Mouse (Mus musculus) regulatory T cell (primary cell): ENCODE measurements around the gene Mobp.
"Not testable (repeated sequence)": the region's sequence is repeated elsewhere in the genome, so short reads cannot be mapped to it uniquely, and the experiment has no call there.

Experiments used
- in situ Hi-C: fragments of 300-600 bp; cut with MboI, MseI; formaldehyde crosslinking; loops from one replicate; pipeline ENCODE4 v1.15.1; 2025; ENCODE audit warnings: high pct_unique_total_duplicates

The Mobp gene

DNA sequence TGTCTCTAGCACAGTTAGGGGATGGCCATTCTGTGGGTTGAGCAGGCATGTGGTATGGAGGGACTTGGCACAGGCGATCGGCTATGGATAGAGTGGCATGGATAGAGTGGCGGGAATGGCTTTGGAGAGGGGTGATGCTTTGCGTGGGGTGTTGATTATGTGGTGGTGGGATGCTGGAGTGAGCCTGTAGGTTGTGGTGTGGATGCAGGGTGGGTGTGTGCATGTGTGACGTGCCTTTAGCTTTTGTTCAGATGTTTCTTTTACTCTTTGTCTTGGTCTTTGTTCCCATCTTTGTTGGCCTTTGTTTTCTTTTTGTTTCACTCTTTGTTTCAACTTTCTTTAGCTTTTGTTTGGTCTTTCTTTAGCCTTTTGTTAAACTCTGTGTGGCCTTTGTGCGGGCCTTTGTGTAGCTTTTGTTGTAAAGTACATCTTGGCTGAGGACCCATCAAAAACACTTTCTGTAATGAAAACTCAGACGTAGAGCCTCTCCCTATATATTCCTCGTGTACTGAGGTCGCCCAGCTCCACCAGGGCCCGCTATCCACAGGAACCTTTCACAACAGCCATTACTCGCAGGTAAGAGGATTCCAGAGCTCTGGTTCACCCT lies at the start of gene Mobp:
Gene Mobp (plus strand): TSS at position 486 of the 607 bp plus-strand sequence.
- in situ Hi-C loops, result loop anchor here (10.0 kb wide), 1 partner anchor 495 kb away; no protein-coding TSS in a partner anchor

DNA sequence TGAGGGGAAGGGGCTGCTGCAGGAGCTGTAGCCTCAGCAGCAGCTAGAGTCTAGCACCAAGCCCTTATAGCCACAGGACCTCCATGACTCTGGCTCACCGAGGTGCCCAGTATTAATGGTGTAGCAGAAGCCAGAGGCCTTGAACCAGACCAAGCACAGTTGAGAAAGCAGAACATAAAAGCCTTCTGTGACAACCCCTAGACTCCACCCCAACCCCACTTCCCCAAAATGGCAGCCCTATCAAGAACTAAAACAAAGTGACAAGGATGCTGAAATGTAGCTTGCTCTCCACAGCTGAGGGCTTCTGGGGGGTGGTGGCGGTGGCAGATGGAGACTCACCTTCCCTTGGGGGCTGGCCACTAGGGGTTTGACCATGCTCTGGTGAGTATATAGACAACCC lies 48.3 kb upstream of the Mobp start:
- in situ Hi-C loops, result no loop called here

DNA sequence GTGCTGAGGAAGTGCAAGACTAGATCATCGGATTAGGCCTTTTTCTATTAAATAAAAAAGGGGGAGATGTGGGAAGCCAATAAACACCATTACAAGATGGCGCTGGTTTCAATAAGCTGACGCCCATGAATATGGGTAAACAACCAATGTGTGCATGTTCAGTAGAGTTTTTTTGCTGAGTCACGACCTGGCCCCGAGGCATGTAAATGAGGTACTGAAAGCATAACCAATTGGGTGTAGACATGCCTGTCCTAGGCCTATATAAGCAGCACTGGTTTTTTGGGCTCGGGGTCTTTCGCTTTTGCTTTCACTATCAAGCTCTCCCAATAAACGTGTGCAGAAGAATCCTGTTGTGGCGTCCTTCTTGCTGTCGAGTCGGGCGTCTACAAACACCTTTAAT lies 40.6 kb upstream of the Mobp start:
- in situ Hi-C loops, result not testable (repeated sequence)

DNA sequence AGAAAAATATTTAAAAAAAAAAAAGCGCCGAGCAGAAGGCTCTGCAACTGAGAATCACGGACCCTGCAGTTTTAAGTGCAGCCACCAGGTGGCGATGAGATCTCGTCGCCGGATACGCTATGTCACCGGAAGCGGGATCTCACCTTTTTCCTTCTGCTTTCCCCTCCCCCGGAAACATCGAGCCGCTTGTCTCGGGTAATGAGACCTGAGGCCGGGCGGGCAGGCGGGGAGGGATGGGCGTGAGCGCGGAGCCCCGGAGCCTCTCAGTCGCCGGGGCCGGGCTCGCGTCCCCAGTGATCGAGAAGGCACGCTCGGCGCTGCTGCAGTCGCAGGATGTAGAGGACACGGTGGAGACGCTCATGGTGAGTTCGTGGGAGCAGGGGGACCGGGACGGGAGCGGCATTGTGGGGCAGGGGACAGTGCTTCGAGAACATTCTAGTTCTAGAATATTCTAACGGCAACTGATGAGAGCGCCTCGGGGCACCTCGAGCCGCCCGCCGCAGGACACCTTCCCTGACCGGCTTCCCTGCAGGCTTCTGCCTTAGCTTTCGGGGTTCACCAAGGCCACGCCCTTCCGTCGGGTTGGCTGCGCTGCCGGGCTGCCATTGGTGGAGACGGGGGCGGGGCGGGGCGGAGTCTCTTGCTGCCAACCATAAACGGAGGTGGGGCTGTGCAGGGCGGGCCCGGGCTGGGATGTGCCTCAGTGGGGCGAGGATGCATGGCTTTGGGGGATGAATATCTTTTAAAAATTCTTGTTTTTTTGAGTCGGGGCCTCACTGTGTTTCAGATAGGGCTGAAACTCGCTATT lies 39.1 kb upstream of the Mobp start, which contains the start of gene Slc25a38:
Gene Slc25a38 (plus strand): TSS at position 164 of the 808 bp plus-strand sequence.
- in situ Hi-C loops, result no loop called here

DNA sequence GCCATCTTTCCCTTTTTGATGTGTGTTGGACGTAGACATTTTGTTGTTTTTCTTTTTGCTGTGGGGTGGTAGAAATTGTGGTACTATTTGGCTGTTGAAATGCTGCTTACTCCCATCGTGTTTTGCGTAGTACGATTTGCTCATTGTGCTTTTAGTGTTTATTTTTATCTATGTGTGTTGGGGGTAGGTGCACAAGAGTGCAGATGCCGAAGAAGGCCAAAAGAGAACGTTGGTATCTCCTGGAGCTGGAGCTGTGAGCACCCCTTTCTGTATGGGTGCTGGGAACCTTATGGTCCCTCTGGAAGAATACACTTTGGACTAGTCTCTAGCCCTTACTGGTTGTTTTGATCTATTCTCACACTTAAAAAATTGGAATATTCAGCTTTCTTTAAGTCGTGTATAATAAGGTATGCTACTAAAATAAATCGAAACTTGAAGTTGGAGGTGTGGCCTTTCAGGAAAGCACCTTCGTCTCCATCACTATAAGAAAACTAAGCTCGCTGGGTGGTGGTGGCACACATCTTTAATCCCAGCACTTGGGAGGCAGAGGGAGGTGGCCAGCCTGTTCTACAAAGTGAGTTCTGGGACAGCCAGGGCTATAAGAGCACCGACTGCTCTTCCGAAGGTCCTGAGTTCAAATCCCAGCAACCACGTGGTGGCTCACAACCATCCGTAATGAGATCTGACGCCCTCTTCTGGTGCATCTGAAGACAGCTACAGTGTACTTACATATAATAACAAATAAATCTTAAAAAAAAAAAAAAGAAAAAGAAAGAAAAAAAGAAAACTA lies 38.2 kb upstream of the Mobp start:
- in situ Hi-C loops, result no loop called here

- in situ Hi-C loops, result no loop called here
Measured at GRCm38 (mm10) chr9:120112472-120112871, 37.0 kb upstream of the Mobp start.

DNA sequence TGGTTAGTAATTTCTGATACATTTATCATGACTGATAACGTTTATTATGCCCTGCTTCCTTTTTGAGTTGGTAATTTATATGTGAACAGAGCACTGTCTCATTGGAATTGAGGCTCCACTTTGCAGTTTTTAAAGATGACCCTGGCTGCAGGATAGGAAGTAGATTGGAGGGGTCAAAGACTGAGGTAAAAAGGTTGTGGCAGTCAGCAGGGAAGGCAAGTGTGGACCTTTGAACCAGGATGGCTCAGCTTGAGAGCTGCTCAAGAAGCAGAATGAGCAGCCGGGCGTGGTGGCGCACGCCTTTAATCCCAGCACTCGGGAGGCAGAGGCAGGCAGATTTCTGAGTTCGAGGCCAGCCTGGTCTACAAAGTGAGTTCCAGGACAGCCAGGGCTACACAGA lies 36.1 kb upstream of the Mobp start:
- in situ Hi-C loops, result no loop called here

- in situ Hi-C loops, result no loop called here
Measured at GRCm38 (mm10) chr9:120114051-120114788, 35.3 kb upstream of the Mobp start.

- in situ Hi-C loops, result no loop called here
Measured at GRCm38 (mm10) chr9:120114789-120115151, 34.7 kb upstream of the Mobp start.

DNA sequence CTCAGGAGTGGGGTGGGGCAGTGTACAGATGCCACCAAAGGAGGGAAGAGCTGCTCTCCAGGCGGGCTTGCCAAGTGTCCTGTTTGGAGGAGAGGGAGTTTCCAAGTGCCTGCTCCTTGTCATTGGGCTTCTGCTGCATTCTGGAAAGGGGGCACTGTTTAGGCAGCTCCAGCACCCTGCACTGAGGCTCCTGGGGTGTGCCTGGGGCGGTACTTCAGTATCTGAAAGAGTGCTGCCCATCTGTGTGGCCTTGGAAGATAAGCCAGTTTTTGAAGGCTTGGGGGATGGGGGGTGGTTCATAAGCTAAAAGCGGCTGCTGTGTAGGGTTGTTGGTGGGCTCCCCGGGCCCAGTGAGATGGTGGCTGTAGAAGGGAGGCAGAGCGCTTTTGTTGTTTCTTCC lies 33.9 kb upstream of the Mobp start:
- in situ Hi-C loops, result no loop called here

- in situ Hi-C loops, result no loop called here
Measured at GRCm38 (mm10) chr9:120116184-120116624, 33.3 kb upstream of the Mobp start.

DNA sequence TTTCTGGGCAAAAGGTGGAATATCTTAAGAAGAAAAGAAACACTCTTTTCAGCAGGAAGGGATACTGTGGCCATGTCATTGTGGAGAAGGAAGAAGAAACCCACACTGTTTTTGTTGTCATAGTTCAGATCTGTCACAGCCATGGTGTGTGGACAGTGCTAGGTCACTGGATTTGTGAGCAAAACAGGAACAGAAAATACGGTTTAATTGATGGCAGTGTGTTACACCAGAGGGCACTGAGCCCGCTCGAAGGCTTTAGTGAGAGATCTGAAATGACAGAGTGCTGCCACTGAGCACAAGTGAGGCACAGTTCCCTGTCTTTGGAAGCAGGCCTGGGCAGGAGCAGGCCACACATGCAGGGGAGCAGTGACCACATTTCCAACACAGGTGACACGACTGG lies 31.3 kb upstream of the Mobp start:
- in situ Hi-C loops, result no loop called here

- in situ Hi-C loops, result no loop called here
Measured at GRCm38 (mm10) chr9:120120503-120120902, 29.0 kb upstream of the Mobp start.

DNA sequence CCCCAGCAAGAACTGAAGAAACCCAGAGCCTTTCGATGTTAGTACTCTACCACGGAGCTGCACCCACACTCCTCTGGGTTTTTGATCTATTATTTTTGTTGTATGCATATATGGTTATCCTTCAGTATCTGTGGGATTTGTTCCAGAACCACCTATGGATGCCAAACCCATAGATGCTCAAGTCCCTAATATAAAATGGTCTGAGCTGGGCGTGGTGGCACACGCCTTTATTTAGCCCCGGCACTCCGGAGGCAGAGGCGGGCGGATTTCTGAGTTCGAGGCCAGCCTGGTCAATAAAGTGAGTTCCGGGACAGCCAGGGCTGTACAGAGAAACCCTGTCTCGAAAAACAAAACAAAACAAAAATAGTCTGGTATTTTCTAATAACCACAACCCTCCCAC lies 22.6 kb upstream of the Mobp start:
- in situ Hi-C loops, result no loop called here

- in situ Hi-C loops, result no loop called here
Measured at GRCm38 (mm10) chr9:120127538-120128251, 21.8 kb upstream of the Mobp start, which contains the start of gene Rpsa. Gene Rpsa (plus strand): TSS chr9:120127689.

- in situ Hi-C loops, result no loop called here
Measured at GRCm38 (mm10) chr9:120129276-120129675, 20.2 kb upstream of the Mobp start.

GRCm38 (mm10) chr9:120131784-120132288 lies 17.7 kb upstream of the Mobp start:
- in situ Hi-C loops, result no loop called here

GRCm38 (mm10) chr9:120132980-120133754 lies 16.3 kb upstream of the Mobp start:
- in situ Hi-C loops, result no loop called here

DNA sequence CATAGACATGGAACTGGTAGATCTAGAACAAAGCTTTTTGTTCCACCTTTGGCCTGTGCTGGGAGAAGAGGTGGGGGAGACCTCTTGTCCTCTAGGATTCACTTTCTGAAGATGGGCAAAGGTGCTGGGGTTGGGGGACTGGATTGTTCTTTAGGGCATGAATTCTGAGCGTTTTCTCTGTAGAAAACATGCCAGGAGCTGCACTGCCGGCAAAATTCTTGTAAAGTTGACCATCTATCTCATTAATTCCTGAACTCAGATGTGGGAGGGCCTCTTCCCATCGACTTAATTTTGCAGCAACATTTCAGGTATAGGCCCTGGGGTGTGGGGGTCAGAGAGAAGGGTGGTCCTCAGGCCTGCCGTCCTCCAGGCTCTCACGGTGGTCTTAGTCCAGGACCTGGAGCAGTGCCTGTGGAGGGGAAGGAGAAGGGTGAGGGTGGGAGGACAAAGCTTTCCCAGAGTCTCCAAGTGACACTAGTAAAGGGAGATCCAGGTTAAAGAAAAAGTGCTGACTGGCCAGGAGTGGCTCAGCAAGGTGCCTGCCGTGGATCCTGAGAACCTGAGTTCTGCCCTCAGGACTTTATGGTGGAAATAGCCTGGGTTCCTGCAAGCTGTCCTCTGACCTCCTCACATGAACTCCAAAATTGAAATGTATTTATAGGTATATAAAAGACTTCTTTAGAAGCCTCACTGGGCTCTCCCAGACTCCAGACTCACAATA lies 15.6 kb upstream of the Mobp start:
- in situ Hi-C loops, result no loop called here
